Mouse (Mus musculus): ENCODE results near the gene Tekt2. TPM values are rescaled to one million over a fixed set of nuclear protein-coding genes. Genes with fewer than 3 reads are reported as not detected.

The Tekt2 gene
- total RNA-seq, 1 experiment = 1.7 TPM

DNA sequence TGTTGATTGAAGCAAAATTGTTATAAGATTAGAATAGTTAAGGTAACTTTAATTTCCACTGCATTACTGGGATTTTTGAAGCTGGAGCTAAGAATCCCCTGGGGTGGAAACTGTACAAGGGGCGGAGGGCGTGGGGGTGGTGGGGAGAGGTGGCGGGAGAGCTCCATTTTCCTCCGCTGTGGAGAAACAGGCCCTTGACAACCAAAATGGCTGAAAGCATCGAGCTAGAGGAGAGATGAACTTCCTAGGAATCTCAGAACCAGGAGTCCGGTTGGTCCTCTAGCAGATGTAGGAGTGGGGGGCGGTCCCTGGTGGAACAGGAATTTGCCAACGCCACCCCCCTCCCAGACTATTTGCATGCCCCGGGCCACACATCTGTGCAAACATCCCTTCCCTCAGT is 43.8 kb downstream of the Tekt2 start:
- no peak overlapping the region for H3K9ac ChIP-seq (ENCODE audit: insufficient read depth, low read depth, low read length, poor library complexity, severe bottlenecking)
- no peak overlapping the region for H3K27ac ChIP-seq (ENCODE audit: insufficient read depth, low read depth, low read length, poor library complexity, severe bottlenecking)
- no peak for DNase-seq (ENCODE audit: low read depth, low spot score)
- peaks cover 4 to 23% of the 10 kb centered on the region in 2 experiments; a peak in 1 of 4 replicates for H3K4me1 ChIP-seq (ENCODE audit: control insufficient read depth in 2 of 2, insufficient read depth in 2 of 2, low read length in 2 of 2, poor library complexity in 1 of 2)
- no peaks in the 10 kb centered on the region for H3K9me3 ChIP-seq (ENCODE audit: control insufficient read depth, insufficient read depth, low read depth, low read length)
- in situ Hi-C loops (cut with MboI; ENCODE audit: low sequenced_read_pairs in 2 of 2, unreplicated experiment in 2 of 2) = no loop called here
- no peak for TF ChIP-seq ZNF384 (IDR thresholded peaks at IDR 0.05; ENCODE audit: low read depth, low read length)
- no peak for TF ChIP-seq ZC3H11A (IDR thresholded peaks at IDR 0.05; ENCODE audit: borderline replicate concordance, low read depth, low read length)
- no peak for TF ChIP-seq HCFC1 (IDR thresholded peaks at IDR 0.05; ENCODE audit: borderline replicate concordance, insufficient read depth, low read length)
- TF ChIP-seq MAFK (IDR thresholded peaks at IDR 0.05; ENCODE audit: insufficient read depth, low read depth, low read length) = no peak
- TF ChIP-seq CHD2 (IDR thresholded peaks at IDR 0.05; ENCODE audit: low read depth, low read length) = no peak
- H3K4me3 ChIP-seq (ENCODE audit: insufficient read depth in 1 of 2, low read depth in 1 of 2, low read length in 2 of 2, poor library complexity in 1 of 2, severe bottlenecking in 1 of 2) = no peak overlapping the region
- H3K36me3 ChIP-seq (ENCODE audit: control insufficient read depth, insufficient read depth, low read length, poor library complexity, severe bottlenecking) = no peaks in the 10 kb centered on the region

DNA sequence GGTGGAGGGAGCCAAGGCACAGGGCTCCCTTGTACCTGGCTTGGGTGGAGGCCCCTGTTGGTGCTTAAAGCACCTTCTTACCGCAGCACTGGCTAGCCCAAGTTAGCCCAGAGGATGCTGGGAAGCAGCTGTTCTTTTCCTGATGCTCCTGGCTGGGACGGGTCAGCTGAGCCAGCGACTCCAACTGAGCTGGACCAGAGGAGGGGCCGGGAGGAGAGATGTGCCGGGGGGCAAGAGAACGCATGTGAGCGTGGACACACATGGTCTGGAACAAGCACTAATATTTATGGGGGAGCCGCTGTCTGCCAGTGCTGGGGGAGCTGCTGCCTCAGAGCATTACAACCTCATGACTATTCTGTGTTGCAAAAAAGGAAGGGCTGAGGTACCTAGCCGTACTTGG is 46.5 kb downstream of the Tekt2 start:
- DNase-seq (ENCODE audit: low read depth, low spot score) = no peak
- no peaks in the 10 kb centered on the region for H3K9me3 ChIP-seq (ENCODE audit: control insufficient read depth, insufficient read depth, low read depth, low read length)
- in situ Hi-C loops (cut with MboI; ENCODE audit: low sequenced_read_pairs in 2 of 2, unreplicated experiment in 2 of 2) = no loop called here
- peaks cover 3 to 19% of the 10 kb centered on the region in 2 experiments; a peak in 1 of 4 replicates for H3K4me1 ChIP-seq (ENCODE audit: control insufficient read depth in 2 of 2, insufficient read depth in 2 of 2, low read length in 2 of 2, poor library complexity in 1 of 2)
- TF ChIP-seq HCFC1 (IDR thresholded peaks at IDR 0.05; ENCODE audit: borderline replicate concordance, insufficient read depth, low read length) (no peak), MAFK (IDR thresholded peaks at IDR 0.05; ENCODE audit: insufficient read depth, low read depth, low read length) (no peak), ZNF384 (IDR thresholded peaks at IDR 0.05; ENCODE audit: low read depth, low read length) (no peak), CHD2 (IDR thresholded peaks at IDR 0.05; ENCODE audit: low read depth, low read length) (no peak), ZC3H11A (IDR thresholded peaks at IDR 0.05; ENCODE audit: borderline replicate concordance, low read depth, low read length) (no peak)
- H3K27ac ChIP-seq (ENCODE audit: insufficient read depth, low read depth, low read length, poor library complexity, severe bottlenecking) = no peak overlapping the region
- H3K4me3 ChIP-seq (ENCODE audit: insufficient read depth in 1 of 2, low read depth in 1 of 2, low read length in 2 of 2, poor library complexity in 1 of 2, severe bottlenecking in 1 of 2) = peak overlapping the region; percentile 35 to 46; a peak in 3 of 4 replicates
- peak overlapping the region; percentile 8 for H3K9ac ChIP-seq (ENCODE audit: insufficient read depth, low read depth, low read length, poor library complexity, severe bottlenecking)
- H3K36me3 ChIP-seq (ENCODE audit: control insufficient read depth, insufficient read depth, low read length, poor library complexity, severe bottlenecking) = peaks cover 2% of the 10 kb centered on the region; the same call in 1 of the 2 replicates

DNA sequence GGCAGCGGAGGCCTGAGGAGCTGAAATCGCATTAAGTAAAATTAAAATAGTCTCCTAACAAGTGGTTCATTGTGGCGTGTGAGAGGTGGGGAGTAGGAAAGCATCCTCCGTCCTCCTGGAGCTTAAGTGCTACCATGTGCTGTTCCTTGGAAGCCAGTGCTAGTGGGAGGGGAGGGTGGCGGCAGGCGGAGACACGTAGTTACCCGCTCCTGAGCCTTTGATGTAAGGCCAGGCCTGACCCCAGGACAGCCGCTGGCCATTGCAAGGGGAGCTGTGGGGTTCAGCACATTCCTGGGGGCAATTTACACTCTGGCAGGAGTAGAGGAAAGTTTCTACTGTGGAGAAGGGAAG is 46.9 kb downstream of the Tekt2 start:
- H3K36me3 ChIP-seq (ENCODE audit: control insufficient read depth, insufficient read depth, low read length, poor library complexity, severe bottlenecking) = peaks cover 2% of the 10 kb centered on the region; the same call in 1 of the 2 replicates
- H3K4me3 ChIP-seq (ENCODE audit: insufficient read depth in 1 of 2, low read depth in 1 of 2, low read length in 2 of 2, poor library complexity in 1 of 2, severe bottlenecking in 1 of 2) = peak overlapping the region; percentile 35 to 46
- DNase-seq (ENCODE audit: low read depth, low spot score) = no peak
- no peak for TF ChIP-seq ZC3H11A (IDR thresholded peaks at IDR 0.05; ENCODE audit: borderline replicate concordance, low read depth, low read length)
- TF ChIP-seq ZNF384 (IDR thresholded peaks at IDR 0.05; ENCODE audit: low read depth, low read length) = no peak
- TF ChIP-seq CHD2 (IDR thresholded peaks at IDR 0.05; ENCODE audit: low read depth, low read length) = no peak
- no peak for TF ChIP-seq MAFK (IDR thresholded peaks at IDR 0.05; ENCODE audit: insufficient read depth, low read depth, low read length)
- no peak for TF ChIP-seq HCFC1 (IDR thresholded peaks at IDR 0.05; ENCODE audit: borderline replicate concordance, insufficient read depth, low read length)
- H3K9ac ChIP-seq (ENCODE audit: insufficient read depth, low read depth, low read length, poor library complexity, severe bottlenecking) = peak overlapping the region; percentile 8
- H3K4me1 ChIP-seq (ENCODE audit: control insufficient read depth in 2 of 2, insufficient read depth in 2 of 2, low read length in 2 of 2, poor library complexity in 1 of 2) = peaks cover 3 to 18% of the 10 kb centered on the region in 2 experiments; a peak in 1 of 4 replicates
- no peaks in the 10 kb centered on the region for H3K9me3 ChIP-seq (ENCODE audit: control insufficient read depth, insufficient read depth, low read depth, low read length)
- H3K27ac ChIP-seq (ENCODE audit: insufficient read depth, low read depth, low read length, poor library complexity, severe bottlenecking) = peak overlapping the region; percentile 46; the same call in 1 of the 2 replicates
- in situ Hi-C loops (cut with MboI; ENCODE audit: low sequenced_read_pairs in 2 of 2, unreplicated experiment in 2 of 2) = no loop called here

DNA sequence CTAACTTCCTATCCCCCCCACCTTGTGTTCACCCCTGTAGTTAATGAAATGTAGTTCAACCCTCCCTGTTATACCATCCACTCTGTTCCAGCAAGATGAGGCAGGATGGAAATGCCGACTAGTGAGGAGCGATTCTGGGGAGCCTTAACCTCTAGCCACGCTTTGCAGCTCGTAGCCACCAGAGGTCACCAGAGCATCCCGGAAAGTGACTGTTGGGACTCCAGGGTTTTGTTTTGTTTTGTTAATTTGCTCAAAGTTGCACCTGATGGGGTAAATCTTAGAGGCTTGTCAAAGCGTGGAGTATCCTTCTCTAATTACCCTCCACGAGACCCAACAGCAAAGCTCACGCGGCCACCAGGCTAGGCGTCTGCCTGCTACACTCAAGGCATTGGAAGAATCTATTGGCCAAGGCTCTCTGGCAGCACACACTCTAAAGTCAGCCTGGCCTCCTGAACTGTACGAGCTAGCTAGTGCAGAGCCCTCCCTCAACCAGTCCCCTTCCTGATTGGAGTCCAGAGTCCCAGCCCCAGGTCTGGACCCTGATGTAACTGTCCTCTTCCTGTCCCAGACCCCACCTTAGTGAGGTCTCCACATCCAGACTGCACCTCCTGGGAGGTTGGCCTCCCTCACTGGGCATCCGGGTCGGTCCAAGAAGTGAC is 47.5 kb downstream of the Tekt2 start:
- peaks cover 2% of the 10 kb centered on the region; the same call in 1 of the 2 replicates for H3K36me3 ChIP-seq (ENCODE audit: control insufficient read depth, insufficient read depth, low read length, poor library complexity, severe bottlenecking)

More for the DNA sequence above, 47.5 kb downstream of the Tekt2 start:
- H3K9me3 ChIP-seq (ENCODE audit: control insufficient read depth, insufficient read depth, low read depth, low read length) = no peaks in the 10 kb centered on the region
- H3K27ac ChIP-seq (ENCODE audit: insufficient read depth, low read depth, low read length, poor library complexity, severe bottlenecking) = peak overlapping the region; percentile 46; the same call in 1 of the 2 replicates
- TF ChIP-seq HCFC1 (IDR thresholded peaks at IDR 0.05; ENCODE audit: borderline replicate concordance, insufficient read depth, low read length) (no peak), ZC3H11A (IDR thresholded peaks at IDR 0.05; ENCODE audit: borderline replicate concordance, low read depth, low read length) (peak; percentile 29; the same call in 1 of the 2 replicates)
- no peak for DNase-seq (ENCODE audit: low read depth, low spot score)
- peaks cover 3 to 18% of the 10 kb centered on the region in 2 experiments; a peak in 1 of 4 replicates for H3K4me1 ChIP-seq (ENCODE audit: control insufficient read depth in 2 of 2, insufficient read depth in 2 of 2, low read length in 2 of 2, poor library complexity in 1 of 2)
- peak overlapping the region; percentile 8 for H3K9ac ChIP-seq (ENCODE audit: insufficient read depth, low read depth, low read length, poor library complexity, severe bottlenecking)
- H3K4me3 ChIP-seq (ENCODE audit: insufficient read depth in 1 of 2, low read depth in 1 of 2, low read length in 2 of 2, poor library complexity in 1 of 2, severe bottlenecking in 1 of 2) = peak overlapping the region; percentile 35 to 46
- in situ Hi-C loops (cut with MboI; ENCODE audit: low sequenced_read_pairs in 2 of 2, unreplicated experiment in 2 of 2) = no loop called here

All from ES-E14 (cell line).